Mouse (Mus musculus): ENCODE measurements around the gene Cnih1. TPM values are rescaled to one million over a fixed set of nuclear protein-coding genes. Genes with fewer than 3 reads are reported as not detected.
A peak's percentile ranks its signal among the peaks of the same experiment; 100 is the strongest.
"Not testable (repeated sequence)": the region's sequence is repeated elsewhere in the genome, so short reads cannot be mapped to it uniquely, and the experiment has no call there.

Gene Cnih1
- total RNA-seq, 2 experiments from 2014 or later = 73.6 to 78.1 TPM

GRCm38 (mm10) chr14:46790303-46790702 lies 2.1 kb upstream of the Cnih1 start:
- no peak for DNase-seq (ENCODE audit: low spot score in 2 of 2)

- DNase-seq (ENCODE audit: low spot score in 2 of 2) = no peak
These were observed 292 bp upstream of the Cnih1 start for GRCm38 (mm10) chr14:46788505-46788901.

- no peak for DNase-seq (ENCODE audit: low spot score in 2 of 2)
These were observed 791 bp downstream of the Cnih1 start for GRCm38 (mm10) chr14:46787454-46787786.

GRCm38 (mm10) chr14:46785247-46785646 lies 3.0 kb downstream of the Cnih1 start:
- no peak for DNase-seq (ENCODE audit: low spot score in 2 of 2)

GRCm38 (mm10) chr14:46783327-46783926 lies 4.8 kb downstream of the Cnih1 start:
- DNase-seq (ENCODE audit: low spot score in 2 of 2) = no peak

- no peak for DNase-seq (ENCODE audit: low spot score in 2 of 2)
These were observed 5.9 kb downstream of the Cnih1 start for GRCm38 (mm10) chr14:46782187-46782828.

GRCm38 (mm10) chr14:46781086-46781485 lies 7.1 kb downstream of the Cnih1 start:
- DNase-seq (ENCODE audit: low spot score in 2 of 2) = no peak

- no peak for DNase-seq (ENCODE audit: low spot score in 2 of 2)
These were observed 9.0 kb downstream of the Cnih1 start for GRCm38 (mm10) chr14:46779217-46779616.

- DNase-seq (ENCODE audit: low spot score in 2 of 2) = no peak
These were observed 9.5 kb downstream of the Cnih1 start for GRCm38 (mm10) chr14:46778756-46779155.

GRCm38 (mm10) chr14:46770036-46770435 lies 18.2 kb downstream of the Cnih1 start:
- DNase-seq (ENCODE audit: low spot score in 2 of 2) = no peak

GRCm38 (mm10) chr14:46767116-46767515 lies 21.1 kb downstream of the Cnih1 start:
- DNase-seq (ENCODE audit: low spot score in 2 of 2) = peak; percentile 67 to 83

GRCm38 (mm10) chr14:46761186-46761585 lies 27.0 kb downstream of the Cnih1 start:
- DNase-seq (ENCODE audit: low spot score in 2 of 2) = no peak

GRCm38 (mm10) chr14:46760355-46761029 lies 27.7 kb downstream of the Cnih1 start, which contains the start of gene Cdkn3:
TSS of gene Cdkn3 (plus strand) at chr14:46760541.
- peak; percentile 71 to 86 for DNase-seq (ENCODE audit: low spot score in 2 of 2)

GRCm38 (mm10) chr14:46759970-46760354 lies 28.2 kb downstream of the Cnih1 start:
- no peak for DNase-seq (ENCODE audit: low spot score in 2 of 2)

- DNase-seq (ENCODE audit: low spot score in 2 of 2) = no peak
These were observed 30.5 kb downstream of the Cnih1 start for GRCm38 (mm10) chr14:46757736-46758135.

GRCm38 (mm10) chr14:46755851-46756250 lies 32.4 kb downstream of the Cnih1 start:
- DNase-seq (ENCODE audit: low spot score in 2 of 2) = no peak

- DNase-seq (ENCODE audit: low spot score in 2 of 2) = not testable (repeated sequence)
These were observed 33.8 kb downstream of the Cnih1 start for GRCm38 (mm10) chr14:46754371-46754770.

GRCm38 (mm10) chr14:46745413-46745812 lies 42.8 kb downstream of the Cnih1 start:
- no peak for DNase-seq (ENCODE audit: low spot score in 2 of 2)

GRCm38 (mm10) chr14:46742674-46743073 lies 45.5 kb downstream of the Cnih1 start:
- DNase-seq (ENCODE audit: low spot score in 2 of 2) = no peak

- DNase-seq (ENCODE audit: low spot score in 2 of 2) = not testable (repeated sequence)
These were observed 50.9 kb downstream of the Cnih1 start for GRCm38 (mm10) chr14:46737346-46737745.

- DNase-seq (ENCODE audit: low spot score in 2 of 2) = no peak
These were observed 51.8 kb downstream of the Cnih1 start for GRCm38 (mm10) chr14:46736366-46736765.

- DNase-seq (ENCODE audit: low spot score in 2 of 2) = no peak
These were observed 53.3 kb downstream of the Cnih1 start for GRCm38 (mm10) chr14:46734761-46735455.
